Mouse (Mus musculus) neural tube, embryonic 12.5 days (tissue): ENCODE data around the gene Capn7. TPM values are rescaled to one million over a fixed set of nuclear protein-coding genes. Genes with fewer than 3 reads are reported as not detected.

ENCODE experiments used
- ATAC-seq: fragments of 200-750 bp; cut with Nextera tagmentation; 2 replicates; pipeline ENCODE4 v1.8.0; 2017; ENCODE audit warnings: low read depth, mild to moderate bottlenecking, moderate TSS enrichment, moderate library complexity; ENCODE audit not compliant: low FRiP score
- H3K27ac ChIP-seq: fragments of 300-500 bp; sonication (generic); 2 replicates; pipeline ENCODE4 v1.5.1; 2016
- H3K27me3 ChIP-seq: fragments of 300-500 bp; sonication (generic); replicated peaks from 2 replicates; pipeline ENCODE4 v1.6.1; 2016; ENCODE audit warnings: mild to moderate bottlenecking
- H3K36me3 ChIP-seq: fragments of 300-500 bp; sonication (generic); 2 replicates; pipeline ENCODE4 v1.6.1; 2016; ENCODE audit warnings: mild to moderate bottlenecking
- H3K4me1 ChIP-seq: fragments of 300-500 bp; sonication (generic); 2 replicates; pipeline ENCODE4 v1.6.1; 2016
- H3K4me2 ChIP-seq: fragments of 300-500 bp; sonication (generic); replicated peaks from 2 replicates; pipeline ENCODE4 v1.6.1; 2016; ENCODE audit warnings: mild to moderate bottlenecking
- H3K4me3 ChIP-seq: fragments of 300-500 bp; sonication (generic); 2 replicates; pipeline ENCODE4 v1.5.1; 2016
- H3K9ac ChIP-seq: fragments of 300-500 bp; sonication (generic); 2 replicates; pipeline ENCODE4 v1.6.1; 2016; ENCODE audit warnings: mild to moderate bottlenecking
- H3K9me3 ChIP-seq: fragments of 300-500 bp; sonication (generic); 2 replicates; pipeline ENCODE4 v1.6.1; 2016; ENCODE audit warnings: mild to moderate bottlenecking
- WGBS: fragments of 180-500 bp; shearing (Covaris S2); methylation state at CpG from one replicate; pipeline ENCODE4 v1.1.7; 2016; 5-methylcytosine and 5-hydroxymethylcytosine counted together
- polyA plus RNA-seq: library from polyadenylated mRNA; unstranded; fragments of >200 nt; fragmentation: Nextera tagmentation; extraction: Ambion mirVana; gene quantifications from 2 replicates; pipeline ENCODE4 v1.2.1, GENCODE M21; 2016

Capn7 gene
- polyA plus RNA-seq: 57.9 and 60.7 TPM in 2 replicates

DNA sequence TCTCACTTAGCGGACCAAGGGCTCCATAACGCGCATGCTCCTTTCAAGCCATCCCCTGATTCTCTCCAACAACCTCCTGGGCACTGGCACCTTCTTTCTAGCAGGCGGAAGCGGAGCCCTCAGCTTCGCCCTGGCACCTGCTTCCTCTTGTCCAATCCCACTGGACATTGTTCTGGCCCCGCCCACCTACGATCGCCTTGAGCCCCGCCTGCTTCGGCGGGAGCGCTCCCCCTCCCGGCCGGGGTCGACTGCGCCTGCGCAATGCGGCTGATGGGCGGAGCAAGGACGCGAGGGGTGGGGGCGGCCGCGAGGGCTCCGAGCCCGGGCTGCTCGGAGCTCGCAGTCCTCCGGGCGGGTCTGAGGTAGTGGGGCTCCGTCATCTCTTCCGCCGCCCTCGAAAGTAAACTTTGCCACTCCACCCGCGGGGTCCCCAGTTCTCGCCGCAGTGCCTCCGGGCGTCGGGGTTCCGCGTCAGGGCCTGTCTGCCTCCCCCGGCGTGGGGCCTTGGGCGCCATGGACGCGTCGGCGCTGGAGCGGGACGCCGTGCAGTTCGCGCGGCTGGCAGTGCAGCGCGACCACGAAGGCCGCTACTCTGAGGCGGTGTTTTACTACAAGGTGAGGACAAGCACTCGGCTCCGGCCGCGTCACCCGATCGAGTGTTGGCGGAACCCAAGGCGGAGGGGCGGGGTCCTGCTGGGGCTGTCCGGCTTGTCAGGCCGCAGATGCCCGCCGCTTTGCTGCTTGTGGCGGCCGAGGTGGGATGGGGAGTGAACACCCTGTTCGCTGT is at the start of gene Capn7:
TSS of gene Capn7 (plus strand) at position 270 of the 787 bp plus-strand sequence.
- Histone ChIP-seq H3K9me3 (no peaks in the 10 kb centered on the region), H3K4me1 (peaks cover 18% of the 10 kb centered on the region), H3K4me3 (peak within 1 kb of the TSS; percentile 87), H3K9ac (peak within 1 kb of the TSS; percentile 85), H3K27ac (peak within 1 kb of the TSS; percentile 79), H3K4me2 (peak within 1 kb of the TSS; percentile 68), H3K27me3 (no peaks in the 10 kb centered on the region), H3K36me3 (peaks cover 5% of the 10 kb centered on the region; the same call in 1 of the 2 replicates)
- WGBS: under 1% methylated on average over 78 of the region's 78 CpGs
- ATAC-seq: peak; percentile 98

DNA sequence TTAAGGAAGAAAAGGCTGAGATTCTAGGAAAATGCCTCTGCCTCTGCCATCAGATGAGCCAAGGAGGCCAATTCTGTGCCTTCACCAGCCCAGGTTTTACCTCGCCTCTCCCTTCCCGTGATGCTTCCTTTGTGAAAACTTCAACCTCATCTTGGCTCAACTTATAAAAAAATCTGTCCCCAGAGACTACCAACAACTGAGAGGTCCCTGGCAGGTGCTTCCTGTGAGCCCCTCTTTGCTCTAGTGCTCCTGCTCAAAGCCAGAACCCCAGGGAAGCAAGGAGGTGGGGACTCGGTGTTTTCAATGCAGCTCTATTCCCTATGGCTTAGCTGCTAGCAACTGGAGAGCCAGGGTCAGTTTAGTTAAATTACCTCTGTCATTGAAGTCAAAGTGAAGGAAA is 23.2 kb upstream of the Capn7 start:
- no peak for ATAC-seq
- H3K27me3 ChIP-seq: no peaks in the 10 kb centered on the region
- no peak overlapping the region for H3K4me3 ChIP-seq
- WGBS: 61% methylated on average over 3 of the region's 3 CpGs
- no peak overlapping the region for H3K27ac ChIP-seq
- no peaks in the 10 kb centered on the region for H3K9me3 ChIP-seq
- H3K9ac ChIP-seq: no peak overlapping the region
- no peaks in the 10 kb centered on the region for H3K4me1 ChIP-seq
- no peak overlapping the region for H3K4me2 ChIP-seq
- no peaks in the 10 kb centered on the region for H3K36me3 ChIP-seq

DNA sequence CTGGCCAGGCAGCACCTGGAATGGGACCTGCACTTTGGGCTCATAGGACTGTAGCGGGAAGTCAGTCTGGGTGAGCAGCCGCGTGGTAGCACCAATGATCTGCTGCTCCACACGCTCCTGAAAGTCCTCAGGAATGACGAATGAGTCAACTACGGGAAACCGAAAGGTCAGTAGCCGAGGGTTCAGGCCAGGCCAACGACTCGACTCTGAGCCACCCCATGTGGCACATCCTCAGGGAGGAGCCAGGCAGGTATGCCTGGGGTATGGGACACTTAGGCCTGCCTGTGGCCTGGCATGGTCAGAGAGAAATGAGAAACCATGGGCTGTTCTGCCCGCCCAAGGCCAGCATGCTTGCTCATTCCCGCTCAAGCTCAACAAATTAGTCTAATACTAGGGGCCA is 19.8 kb upstream of the Capn7 start:
- 75% methylated on average over 12 of the region's 12 CpGs for WGBS
- Histone ChIP-seq H3K27me3 (no peaks in the 10 kb centered on the region), H3K4me3 (no peak overlapping the region), H3K9me3 (no peaks in the 10 kb centered on the region), H3K36me3 (no peaks in the 10 kb centered on the region), H3K9ac (no peak overlapping the region), H3K27ac (no peak overlapping the region), H3K4me2 (no peak overlapping the region), H3K4me1 (no peaks in the 10 kb centered on the region)
- ATAC-seq: no peak

DNA sequence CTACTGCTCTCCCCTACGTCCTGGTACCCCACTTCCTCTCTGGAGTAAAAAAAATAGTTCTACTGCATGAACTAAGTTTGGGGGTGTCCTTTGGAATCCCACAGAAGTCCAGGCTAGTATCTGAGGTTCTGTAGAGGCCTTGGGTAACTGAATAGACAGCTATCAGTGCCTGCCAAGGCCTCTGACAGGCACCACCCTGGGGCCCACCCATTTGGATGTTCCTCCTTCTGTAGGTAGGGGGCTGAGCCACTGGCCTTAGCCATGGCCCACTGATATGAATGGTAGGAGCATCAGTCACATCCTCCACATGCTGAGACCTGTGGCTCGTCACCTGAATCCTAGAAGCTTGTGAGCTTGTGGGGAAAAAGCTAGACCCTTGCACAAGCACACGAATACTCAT is 18.7 kb upstream of the Capn7 start:
- H3K9me3 ChIP-seq: no peaks in the 10 kb centered on the region
- no peak overlapping the region for H3K9ac ChIP-seq
- WGBS: 87% methylated on average over 3 of the region's 3 CpGs
- H3K4me2 ChIP-seq: no peak overlapping the region
- H3K27ac ChIP-seq: no peak overlapping the region
- H3K27me3 ChIP-seq: no peaks in the 10 kb centered on the region
- H3K4me3 ChIP-seq: no peak overlapping the region
- H3K36me3 ChIP-seq: no peaks in the 10 kb centered on the region
- no peaks in the 10 kb centered on the region for H3K4me1 ChIP-seq
- no peak for ATAC-seq

DNA sequence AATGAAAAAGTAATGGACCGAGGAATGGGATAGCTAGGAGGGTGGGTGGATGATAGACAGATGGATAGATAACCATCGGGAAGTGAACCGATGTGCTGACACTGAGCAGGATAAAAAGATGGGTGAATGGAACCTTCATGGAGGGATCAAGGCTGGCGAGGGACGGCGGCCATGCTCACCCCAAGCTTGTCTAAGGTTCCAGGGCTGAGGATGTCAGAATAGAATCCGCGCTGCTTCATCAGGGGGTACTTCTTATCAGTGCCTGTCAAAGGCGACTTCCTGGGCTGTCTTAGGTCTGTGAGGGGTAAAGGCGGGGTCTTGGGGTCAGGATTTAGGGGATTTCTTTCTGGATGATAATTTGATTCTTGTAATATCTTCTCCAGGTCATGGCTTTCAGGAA is 16.9 kb upstream of the Capn7 start:
- H3K9ac ChIP-seq: no peak overlapping the region
- WGBS: 89% methylated on average over 10 of the region's 10 CpGs
- H3K4me2 ChIP-seq: no peak overlapping the region
- no peak overlapping the region for H3K27ac ChIP-seq
- H3K9me3 ChIP-seq: no peaks in the 10 kb centered on the region
- ATAC-seq: no peak
- no peak overlapping the region for H3K4me3 ChIP-seq
- no peaks in the 10 kb centered on the region for H3K36me3 ChIP-seq
- H3K4me1 ChIP-seq: no peaks in the 10 kb centered on the region
- no peaks in the 10 kb centered on the region for H3K27me3 ChIP-seq

DNA sequence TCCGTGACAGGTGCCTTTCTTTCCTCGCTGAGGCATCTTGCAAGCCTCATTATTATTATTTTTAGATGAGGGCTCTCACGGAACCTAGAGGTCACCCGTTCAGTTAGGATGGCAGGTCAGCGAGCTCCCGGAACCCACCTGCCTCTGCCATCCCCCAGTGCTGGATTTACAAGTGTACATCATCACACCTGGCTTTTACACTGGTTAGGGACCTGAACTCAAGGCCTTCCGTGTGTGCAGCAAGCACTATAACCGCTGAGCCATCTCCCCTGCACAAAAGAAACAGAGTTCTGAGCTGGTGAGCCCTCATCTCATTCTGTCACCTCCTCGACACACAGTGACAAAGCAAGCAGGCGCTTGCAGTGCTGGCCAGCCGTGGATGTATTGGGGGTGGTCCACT is 15.3 kb upstream of the Capn7 start:
- no peaks in the 10 kb centered on the region for H3K4me1 ChIP-seq
- H3K36me3 ChIP-seq: no peaks in the 10 kb centered on the region
- no peak overlapping the region for H3K4me2 ChIP-seq
- WGBS: 88% methylated on average over 11 of the region's 11 CpGs
- H3K27ac ChIP-seq: no peak overlapping the region
- H3K4me3 ChIP-seq: no peak overlapping the region
- H3K27me3 ChIP-seq: no peaks in the 10 kb centered on the region
- H3K9ac ChIP-seq: no peak overlapping the region
- ATAC-seq: no peak
- H3K9me3 ChIP-seq: no peaks in the 10 kb centered on the region

DNA sequence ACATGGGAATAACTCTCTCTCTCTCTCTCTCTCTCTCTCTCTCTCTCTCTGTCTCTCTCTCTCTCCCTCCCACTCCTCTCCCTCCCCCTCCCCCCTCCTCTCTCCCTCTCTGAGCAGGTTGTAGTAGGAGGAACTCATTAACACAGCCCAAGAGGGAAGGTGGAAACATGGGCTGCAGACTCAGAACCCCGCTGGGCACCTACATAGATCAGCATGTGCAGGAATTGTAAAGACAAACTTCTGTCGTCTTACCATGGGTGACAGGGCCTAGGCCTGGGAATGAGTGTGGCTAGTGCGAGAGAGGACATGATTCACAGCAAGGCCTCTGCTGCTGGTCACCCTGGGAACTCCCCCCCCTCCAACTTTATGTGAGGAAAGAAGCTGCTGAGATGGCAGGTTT is 14.2 kb upstream of the Capn7 start:
- ATAC-seq: no peak
- Histone ChIP-seq H3K4me3 (no peak overlapping the region), H3K4me1 (no peaks in the 10 kb centered on the region), H3K27ac (no peak overlapping the region), H3K9me3 (no peaks in the 10 kb centered on the region), H3K36me3 (no peaks in the 10 kb centered on the region), H3K27me3 (no peaks in the 10 kb centered on the region), H3K4me2 (no peak overlapping the region), H3K9ac (no peak overlapping the region)
- 81% methylated on average over 3 of the region's 3 CpGs for WGBS

DNA sequence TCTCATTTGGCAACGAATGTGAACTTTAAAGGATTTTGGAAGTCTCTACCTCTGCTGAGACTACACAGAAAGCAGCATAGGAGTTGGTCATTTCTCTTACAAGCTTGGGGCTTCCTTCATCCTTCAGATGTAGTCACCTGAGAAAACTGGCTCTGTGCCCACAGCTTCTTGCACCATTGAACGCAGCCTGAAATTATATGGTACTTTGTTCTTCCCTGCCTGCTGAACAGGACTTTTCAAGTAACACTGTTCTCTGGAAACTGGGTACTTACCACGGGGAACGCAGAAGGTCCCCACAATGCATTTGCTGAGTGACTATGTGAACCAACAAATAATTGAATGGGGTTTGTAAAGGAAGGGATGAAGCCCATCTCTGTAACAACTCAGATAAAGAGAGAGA is 13.2 kb upstream of the Capn7 start:
- no peaks in the 10 kb centered on the region for H3K9me3 ChIP-seq
- no peaks in the 10 kb centered on the region for H3K27me3 ChIP-seq
- no peak overlapping the region for H3K9ac ChIP-seq

DNA sequence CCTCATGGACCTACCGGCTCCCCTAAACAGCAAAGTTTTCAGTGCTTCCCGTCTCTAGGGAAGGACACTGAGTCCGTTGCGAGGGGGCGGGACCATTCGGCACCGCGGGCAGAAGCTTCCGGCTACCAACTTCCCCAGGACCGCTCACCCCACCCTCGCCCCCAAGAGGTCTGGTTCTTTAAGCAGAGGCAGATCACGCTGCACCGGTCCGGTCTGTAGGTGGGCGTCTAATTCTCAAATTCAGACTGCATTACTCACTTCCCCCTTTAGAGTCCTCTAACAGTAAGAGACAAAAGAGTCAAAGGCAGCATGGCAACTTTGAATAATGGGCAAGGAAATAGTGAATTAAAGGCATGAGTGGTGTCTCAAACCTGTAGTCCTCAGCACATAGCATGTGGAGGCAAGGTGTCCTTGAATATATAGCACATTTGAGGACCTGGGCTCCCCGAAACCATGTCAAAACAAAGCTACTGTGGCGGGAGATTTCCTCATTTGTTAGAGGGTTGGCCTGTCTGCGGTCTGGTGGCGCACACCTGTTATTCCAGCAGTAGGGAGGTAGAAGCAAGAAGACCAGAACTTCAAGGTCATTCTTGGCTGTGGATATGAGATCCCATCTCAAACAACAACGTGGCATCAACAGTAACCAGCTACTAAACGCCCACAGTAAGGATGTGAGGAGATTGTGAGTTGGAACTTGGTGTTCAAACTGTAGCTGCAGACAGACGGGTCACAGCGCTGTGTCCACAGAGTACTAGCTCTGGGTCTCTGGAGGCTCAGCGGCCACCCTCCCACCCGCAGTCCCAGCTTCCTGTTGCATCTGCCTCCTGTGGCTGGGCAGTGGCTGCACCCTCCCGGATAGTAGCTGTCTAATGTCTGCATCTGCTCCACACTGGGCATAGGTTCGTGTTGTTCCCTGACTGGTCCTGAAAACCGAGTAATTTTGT is 12.3 kb upstream of the Capn7 start, which contains the start of gene Dnah1:
TSS of gene Dnah1 (minus strand) at position 48 of the 944 bp plus-strand sequence.
- Histone ChIP-seq H3K4me3 (peak within 1 kb of the TSS; percentile 18; the same call in 1 of the 2 replicates), H3K27me3 (no peaks in the 10 kb centered on the region), H3K4me2 (peak within 1 kb of the TSS; percentile 57), H3K9me3 (no peaks in the 10 kb centered on the region), H3K4me1 (no peaks in the 10 kb centered on the region), H3K36me3 (no peaks in the 10 kb centered on the region), H3K9ac (0 out of 2 replicates have a peak within 1 kb of the TSS, but pooled peaks have one; percentile 14), H3K27ac (no peak within 1 kb of the TSS)
- peak; percentile 44; the same call in 1 of the 2 replicates for ATAC-seq
- WGBS: 37% methylated on average over 28 of the region's 28 CpGs

More for the DNA sequence above, 13.2 kb upstream of the Capn7 start:
- Histone ChIP-seq H3K4me3 (no peak overlapping the region), H3K4me2 (peak overlapping the region; percentile 57), H3K4me1 (no peaks in the 10 kb centered on the region), H3K36me3 (no peaks in the 10 kb centered on the region), H3K27ac (no peak overlapping the region)
- ATAC-seq: no peak
- 85% methylated on average over 4 of the region's 4 CpGs for WGBS

DNA sequence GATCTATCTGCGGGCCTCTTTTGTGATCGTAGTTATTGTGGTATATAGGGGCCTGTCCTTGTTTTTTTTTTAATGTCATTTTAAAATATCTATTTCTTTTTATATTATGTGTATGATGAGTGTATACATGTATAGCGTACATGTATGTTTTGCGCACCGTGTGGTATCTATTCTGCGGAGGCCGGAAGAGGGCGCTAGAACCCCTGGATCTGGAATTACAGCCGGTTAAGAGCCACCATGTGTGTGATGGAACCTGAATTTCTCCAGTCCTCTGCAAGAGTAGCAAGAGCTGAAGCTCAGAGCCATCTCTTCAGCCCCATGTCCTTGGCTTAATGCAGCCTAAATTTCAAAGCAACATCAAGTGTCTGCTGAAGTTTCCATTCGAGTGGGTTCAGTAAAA is 11.6 kb upstream of the Capn7 start:
- H3K4me3 ChIP-seq: no peak overlapping the region
- no peaks in the 10 kb centered on the region for H3K9me3 ChIP-seq
- no peak overlapping the region for H3K27ac ChIP-seq
- ATAC-seq: no peak
- WGBS: 74% methylated on average over 10 of the region's 10 CpGs
- H3K4me2 ChIP-seq: no peak overlapping the region
- no peaks in the 10 kb centered on the region for H3K27me3 ChIP-seq
- H3K4me1 ChIP-seq: no peaks in the 10 kb centered on the region
- no peaks in the 10 kb centered on the region for H3K36me3 ChIP-seq
- H3K9ac ChIP-seq: no peak overlapping the region

DNA sequence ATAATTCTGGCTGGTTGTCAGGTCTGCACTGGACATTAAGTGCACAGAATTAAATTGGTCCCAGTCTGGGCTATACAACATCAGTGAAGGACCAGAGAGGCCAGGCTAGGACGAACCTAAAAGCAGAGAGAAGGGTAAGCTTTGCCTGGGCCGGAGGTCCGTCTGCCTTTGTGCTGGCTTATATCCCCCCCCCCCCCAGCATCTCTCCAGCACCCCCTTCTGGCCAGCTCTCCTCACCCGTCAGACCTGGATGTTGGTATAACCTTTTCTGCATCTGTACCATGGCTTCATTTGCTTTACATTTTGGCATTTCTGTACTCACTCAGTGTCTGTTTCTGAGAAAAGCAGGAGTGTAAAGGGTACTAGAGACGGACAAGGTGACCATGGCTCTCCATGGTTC is 10.9 kb upstream of the Capn7 start:
- no peaks in the 10 kb centered on the region for H3K9me3 ChIP-seq
- 48% methylated on average over 5 of the region's 5 CpGs for WGBS

DNA sequence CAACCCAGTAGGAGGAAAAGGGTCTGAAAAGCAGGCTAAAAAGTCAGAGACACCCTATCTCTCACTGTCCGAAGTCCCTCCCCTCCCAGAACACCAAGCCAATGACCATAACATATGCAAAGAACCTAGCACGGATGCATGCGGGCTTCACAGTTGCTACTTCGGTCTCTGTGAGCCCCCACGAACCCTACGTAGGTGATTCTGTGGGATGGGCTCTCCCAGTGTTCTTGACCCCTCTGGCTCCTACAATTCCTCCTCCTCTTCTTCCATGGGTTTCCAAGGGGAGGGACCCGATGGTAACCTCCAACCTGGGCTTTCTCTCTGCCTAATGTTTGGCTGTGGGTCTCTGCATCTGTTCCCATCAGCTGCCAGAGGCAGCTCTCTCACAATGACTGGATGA is 9.7 kb upstream of the Capn7 start:
- ATAC-seq: no peak

More for the DNA sequence above, 10.9 kb upstream of the Capn7 start:
- Histone ChIP-seq H3K9ac (no peak overlapping the region), H3K4me3 (no peak overlapping the region), H3K4me1 (no peaks in the 10 kb centered on the region), H3K36me3 (no peaks in the 10 kb centered on the region), H3K4me2 (no peak overlapping the region), H3K27me3 (no peaks in the 10 kb centered on the region), H3K27ac (no peak overlapping the region)
- no peak for ATAC-seq

More for the DNA sequence above, 9.7 kb upstream of the Capn7 start:
- H3K4me1 ChIP-seq: no peaks in the 10 kb centered on the region
- WGBS: 79% methylated on average over 7 of the region's 7 CpGs
- H3K4me2 ChIP-seq: no peak overlapping the region
- no peaks in the 10 kb centered on the region for H3K9me3 ChIP-seq
- H3K4me3 ChIP-seq: no peak overlapping the region
- H3K36me3 ChIP-seq: no peaks in the 10 kb centered on the region
- H3K27me3 ChIP-seq: no peaks in the 10 kb centered on the region
- no peak overlapping the region for H3K9ac ChIP-seq
- no peak overlapping the region for H3K27ac ChIP-seq
